Mouse (Mus musculus) hindbrain, postnatal 0 days (tissue): ENCODE data around the gene Akt1s1. TPM values are rescaled to one million over a fixed set of nuclear protein-coding genes. Genes with fewer than 3 reads are reported as not detected.

Source experiments
- ATAC-seq: fragments of 200-750 bp; cut with Nextera tagmentation; 2 replicates; pipeline ENCODE4 v1.8.0; 2017; ENCODE audit warnings: mild to moderate bottlenecking, moderate TSS enrichment, moderate library complexity
- DNase-seq: peaks from one replicate; pipeline ENCODE4 v3.0.0-alpha.2; 2015; ENCODE audit warnings: low spot score
- H3K27ac ChIP-seq: fragments of 300-500 bp; sonication (generic); 2 replicates; pipeline ENCODE4 v1.5.1; 2014; ENCODE audit warnings: mild to moderate bottlenecking
- H3K27me3 ChIP-seq: fragments of 300-500 bp; sonication (generic); 2 replicates; pipeline ENCODE4 v1.6.1; 2014; ENCODE audit warnings: low read length, mixed read lengths; ENCODE audit not compliant: insufficient read depth
- H3K36me3 ChIP-seq: fragments of 300-500 bp; sonication (generic); 2 replicates; pipeline ENCODE4 v1.6.1; 2014; ENCODE audit warnings: low read length, mixed read lengths; ENCODE audit not compliant: insufficient read depth
- H3K4me1 ChIP-seq: fragments of 300-500 bp; sonication (generic); 2 replicates; pipeline ENCODE4 v1.6.1; 2014; ENCODE audit warnings: antibody characterized with exemption, low read length, mixed read lengths; ENCODE audit not compliant: insufficient read depth
- H3K4me2 ChIP-seq: fragments of 300-500 bp; sonication (generic); 2 replicates; pipeline ENCODE4 v1.6.1; 2014; ENCODE audit warnings: low read depth, mild to moderate bottlenecking, low read length, moderate library complexity, mixed read lengths
- H3K4me3 ChIP-seq: fragments of 300-500 bp; sonication (generic); 2 replicates; pipeline ENCODE4 v1.5.1; 2014; ENCODE audit warnings: low read length
- H3K9ac ChIP-seq: fragments of 300-500 bp; sonication (generic); replicated peaks from 2 replicates; pipeline ENCODE4 v1.6.1; 2014; ENCODE audit warnings: mild to moderate bottlenecking, low read length, moderate library complexity, mixed read lengths
- H3K9me3 ChIP-seq: fragments of 300-500 bp; sonication (generic); 2 replicates; pipeline ENCODE4 v1.6.1; 2016; ENCODE audit warnings: low read length, mixed read lengths
- CTCF ChIP-seq: IDR thresholded peaks from 2 replicates; pipeline ENCODE4 v1.5.1; 2016; ENCODE audit warnings: antibody characterized with exemption, control low read depth, low read depth
- WGBS: fragments of 180-500 bp; shearing (Covaris S2); extraction: QIAGEN DNeasy Blood & Tissue Kit; methylation state at CpG from one replicate; pipeline ENCODE4 v1.1.7; 2014; 5-methylcytosine and 5-hydroxymethylcytosine counted together
- polyA plus RNA-seq: library from polyadenylated mRNA; unstranded; fragments of >200 nt; fragmentation: Nextera tagmentation; extraction: Ambion mirVana; gene quantifications from 2 replicates; pipeline ENCODE4 v1.2.1, GENCODE M21; 2015
- total RNA-seq: library from RNA; depleted of rRNA; stranded (reverse); fragments of >200 nt; gene quantifications from 2 replicates; pipeline ENCODE4 v1.2.3, GENCODE M21; 2014

The Akt1s1 gene
- total and polyA plus RNA-seq, 2 experiments from 2014 or later = 94.3 to 136 TPM

- Histone ChIP-seq H3K4me1 (peaks cover 9% of the 10 kb centered on the region; the same call in 1 of the 2 replicates), H3K27ac (no peak overlapping the region), H3K4me3 (no peak overlapping the region), H3K36me3 (peaks cover 15% of the 10 kb centered on the region), H3K27me3 (no peaks in the 10 kb centered on the region), H3K4me2 (no peak overlapping the region), H3K9ac (no peak overlapping the region), H3K9me3 (no peaks in the 10 kb centered on the region)
- no peak for TF ChIP-seq CTCF
- DNase-seq (no peak), ATAC-seq (no peak)
- WGBS = 81% methylated on average over 6 of the region's 6 CpGs
These were observed 10.7 kb upstream of the Akt1s1 start for GRCm38 (mm10) chr7:44838073-44838472.

DNA sequence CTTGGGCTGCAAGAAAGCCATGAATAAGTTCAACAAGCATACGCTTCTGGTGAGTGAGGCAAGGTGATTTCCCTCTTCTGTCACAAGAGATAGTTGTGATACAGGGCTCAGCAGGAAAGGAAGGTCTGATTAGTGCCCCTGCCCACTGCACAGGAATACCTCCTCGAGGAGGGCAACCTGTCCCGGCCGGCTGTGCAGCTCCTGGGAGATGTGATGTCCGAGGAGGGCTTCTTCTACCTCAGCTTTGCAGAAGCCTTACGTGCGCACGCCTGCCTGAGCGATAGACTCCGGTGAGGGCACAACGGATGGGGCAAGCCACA, 9.7 kb upstream of the Akt1s1 start:
- WGBS = 28% methylated on average over 11 of the region's 11 CpGs
- Histone ChIP-seq H3K27me3 (no peaks in the 10 kb centered on the region), H3K4me1 (peaks cover 9% of the 10 kb centered on the region; the same call in 1 of the 2 replicates), H3K4me3 (peak overlapping the region; percentile 26), H3K27ac (no peak overlapping the region), H3K4me2 (peak overlapping the region; percentile 54), H3K9me3 (no peaks in the 10 kb centered on the region), H3K36me3 (peaks cover 26% of the 10 kb centered on the region), H3K9ac (peak overlapping the region; percentile 45; the same call in 1 of the 2 replicates)
- no peak for ATAC-seq
- no peak for TF ChIP-seq CTCF
- no peak for DNase-seq

DNA sequence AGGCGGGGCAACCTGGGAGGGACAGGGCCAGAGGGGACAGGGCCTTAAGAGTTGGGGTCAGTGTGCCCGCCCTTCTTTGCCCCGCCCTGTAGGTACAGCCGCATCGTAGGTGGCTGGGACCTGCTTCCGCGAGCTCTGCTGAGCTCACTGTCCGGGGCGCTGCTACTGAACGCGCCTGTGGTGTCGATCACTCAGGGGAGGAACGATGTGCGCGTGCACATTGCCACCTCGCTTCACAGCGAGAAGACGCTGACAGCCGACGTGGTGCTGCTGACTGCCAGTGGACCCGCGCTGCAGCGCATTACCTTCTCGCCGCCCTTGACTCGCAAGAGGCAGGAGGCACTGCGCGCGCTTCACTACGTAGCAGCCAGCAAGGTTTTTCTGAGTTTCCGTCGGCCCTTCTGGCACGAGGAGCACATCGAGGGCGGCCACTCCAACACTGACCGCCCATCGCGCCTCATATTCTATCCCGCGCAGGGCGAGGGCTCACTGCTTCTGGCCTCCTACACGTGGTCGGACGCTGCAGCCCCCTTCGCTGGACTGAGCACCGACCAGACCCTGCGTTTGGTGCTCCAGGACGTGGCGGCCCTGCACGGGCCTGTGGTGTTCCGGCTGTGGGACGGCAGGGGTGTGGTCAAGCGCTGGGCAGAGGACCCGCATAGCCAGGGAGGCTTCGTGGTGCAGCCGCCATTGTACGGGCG, 9.2 kb upstream of the Akt1s1 start:
- H3K9ac ChIP-seq = peak overlapping the region; percentile 45; the same call in 1 of the 2 replicates
- WGBS = 2% methylated on average over 56 of the region's 58 CpGs
- H3K4me3 ChIP-seq = peak overlapping the region; percentile 26
- H3K4me1 ChIP-seq = peaks cover 9% of the 10 kb centered on the region; the same call in 1 of the 2 replicates
- peak; percentile 72 for ATAC-seq
- peak overlapping the region; percentile 54 for H3K4me2 ChIP-seq
- peak overlapping the region; percentile 42; the same call in 1 of the 2 replicates for H3K27ac ChIP-seq
- no peaks in the 10 kb centered on the region for H3K27me3 ChIP-seq
- H3K9me3 ChIP-seq = no peaks in the 10 kb centered on the region
- no peak for TF ChIP-seq CTCF
- peak; percentile 69 for DNase-seq
- peaks cover 31% of the 10 kb centered on the region for H3K36me3 ChIP-seq

DNA sequence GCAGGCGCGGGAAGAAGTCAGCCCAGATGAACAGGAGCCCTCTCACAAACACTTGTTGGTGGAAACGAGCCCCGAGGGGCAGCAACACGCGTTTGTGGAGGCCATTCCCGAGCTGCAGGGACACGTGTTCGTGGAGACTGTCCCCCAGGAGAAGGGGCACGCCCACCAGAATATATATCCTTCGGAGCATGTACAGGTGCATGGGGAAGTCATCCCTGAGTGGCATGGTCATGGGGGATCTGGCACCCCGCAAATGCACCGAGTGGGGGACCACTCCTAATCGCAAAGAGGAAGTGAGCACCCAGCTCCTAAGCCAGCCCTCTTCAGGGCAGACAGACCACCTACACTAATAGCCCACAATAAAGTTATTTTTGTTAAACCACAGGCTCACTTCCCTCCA, 8.4 kb upstream of the Akt1s1 start:
- DNase-seq = no peak
- TF ChIP-seq CTCF = no peak
- Histone ChIP-seq H3K36me3 (peaks cover 38% of the 10 kb centered on the region), H3K4me1 (peaks cover 9% of the 10 kb centered on the region; the same call in 1 of the 2 replicates), H3K9ac (no peak overlapping the region), H3K9me3 (no peaks in the 10 kb centered on the region), H3K4me3 (no peak overlapping the region; the same call in 1 of the 2 replicates), H3K4me2 (peak overlapping the region; percentile 54), H3K27me3 (no peaks in the 10 kb centered on the region), H3K27ac (no peak overlapping the region)
- 64% methylated on average over 14 of the region's 14 CpGs for WGBS
- no peak; the same call in 1 of the 2 replicates for ATAC-seq

- no peak for TF ChIP-seq CTCF
- H3K27ac ChIP-seq = no peak overlapping the region
- WGBS = 91% methylated on average over 8 of the region's 8 CpGs
- H3K9me3 ChIP-seq = no peaks in the 10 kb centered on the region
- no peak overlapping the region for H3K9ac ChIP-seq
- peaks cover 47% of the 10 kb centered on the region for H3K36me3 ChIP-seq
- no peak overlapping the region for H3K4me2 ChIP-seq
- no peak overlapping the region for H3K4me3 ChIP-seq
- no peaks in the 10 kb centered on the region for H3K27me3 ChIP-seq
- peaks cover 9% of the 10 kb centered on the region; the same call in 1 of the 2 replicates for H3K4me1 ChIP-seq
- DNase-seq = no peak
- no peak for ATAC-seq
These were observed 6.8 kb upstream of the Akt1s1 start for GRCm38 (mm10) chr7:44841825-44842463.

GRCm38 (mm10) chr7:44845006-44845405, 3.8 kb upstream of the Akt1s1 start:
- peaks cover 47% of the 10 kb centered on the region for H3K36me3 ChIP-seq
- no peak for TF ChIP-seq CTCF
- no peaks in the 10 kb centered on the region for H3K27me3 ChIP-seq
- DNase-seq (no peak), ATAC-seq (no peak)
- 92% methylated on average over 10 of the region's 10 CpGs for WGBS
- H3K4me1 ChIP-seq = peaks cover 7% of the 10 kb centered on the region; the same call in 1 of the 2 replicates
- no peak overlapping the region for H3K4me3 ChIP-seq
- H3K4me2 ChIP-seq = no peak overlapping the region
- no peak overlapping the region for H3K9ac ChIP-seq
- H3K27ac ChIP-seq = no peak overlapping the region
- H3K9me3 ChIP-seq = no peaks in the 10 kb centered on the region

- Histone ChIP-seq H3K9me3 (no peaks in the 10 kb centered on the region), H3K36me3 (peaks cover 47% of the 10 kb centered on the region), H3K27me3 (no peaks in the 10 kb centered on the region), H3K4me1 (peaks cover 16% of the 10 kb centered on the region; the same call in 1 of the 2 replicates), H3K4me3 (no peak overlapping the region), H3K4me2 (no peak overlapping the region), H3K9ac (no peak overlapping the region), H3K27ac (no peak overlapping the region)
- 86% methylated on average over 7 of the region's 7 CpGs for WGBS
- no peak for TF ChIP-seq CTCF
- ATAC-seq (no peak), DNase-seq (no peak)
These were observed 2.0 kb upstream of the Akt1s1 start for GRCm38 (mm10) chr7:44846804-44847203.
